Mouse (Mus musculus) lung, embryonic 14.5 days (tissue): ENCODE measurements around the gene Armh2. TPM values are rescaled to one million over a fixed set of nuclear protein-coding genes. Genes with fewer than 3 reads are reported as not detected.

Source experiments
- ATAC-seq: fragments of 200-750 bp; cut with Nextera tagmentation; 2 replicates; pipeline ENCODE4 v1.8.0; 2017; ENCODE audit warnings: mild to moderate bottlenecking, moderate TSS enrichment, moderate library complexity; ENCODE audit not compliant: insufficient read depth
- DNase-seq: peaks from one replicate; pipeline ENCODE4 v3.0.0-alpha.2; 2015
- H3K27ac ChIP-seq: fragments of 300-500 bp; sonication (generic); 2 replicates; pipeline ENCODE4 v1.5.1; 2014; ENCODE audit warnings: low read depth, mild to moderate bottlenecking, moderate library complexity
- H3K27me3 ChIP-seq: fragments of 300-500 bp; sonication (generic); 2 replicates; pipeline ENCODE4 v1.6.1; 2014; ENCODE audit warnings: low read length, control low read depth; ENCODE audit not compliant: insufficient read depth
- H3K36me3 ChIP-seq: fragments of 300-500 bp; sonication (generic); 2 replicates; pipeline ENCODE4 v1.6.1; 2014; ENCODE audit warnings: control low read depth; ENCODE audit not compliant: insufficient read depth
- H3K4me1 ChIP-seq: fragments of 300-500 bp; sonication (generic); 2 replicates; pipeline ENCODE4 v1.6.1; 2014; ENCODE audit warnings: antibody characterized with exemption, control low read depth; ENCODE audit not compliant: insufficient read depth
- H3K4me2 ChIP-seq: fragments of 300-500 bp; sonication (generic); 2 replicates; pipeline ENCODE4 v1.6.1; 2014; ENCODE audit warnings: mild to moderate bottlenecking
- H3K4me3 ChIP-seq: fragments of 300-500 bp; sonication (generic); 2 replicates; pipeline ENCODE4 v1.5.1; 2014; ENCODE audit warnings: low read depth, low read length
- H3K9ac ChIP-seq: fragments of 300-500 bp; sonication (generic); 2 replicates; pipeline ENCODE4 v1.6.1; 2014
- H3K9me3 ChIP-seq: fragments of 300-500 bp; sonication (generic); 2 replicates; pipeline ENCODE4 v1.6.1; 2016; ENCODE audit warnings: low read depth, low read length, control low read depth
- CTCF ChIP-seq: IDR thresholded peaks from 2 replicates; pipeline ENCODE4 v1.5.1; 2016; ENCODE audit warnings: antibody characterized with exemption, low read depth
- WGBS: fragments of 180-500 bp; shearing (Covaris S2); extraction: QIAGEN DNeasy Blood & Tissue Kit; methylation state at CpG from one replicate; pipeline ENCODE4 v1.1.7; 2014; 5-methylcytosine and 5-hydroxymethylcytosine counted together
- polyA plus RNA-seq: library from polyadenylated mRNA; unstranded; fragments of >200 nt; fragmentation: Nextera tagmentation; extraction: Ambion mirVana; gene quantifications from 2 replicates; pipeline ENCODE4 v1.2.1, GENCODE M21; 2014

The Armh2 gene
- polyA plus RNA-seq, 1 experiment from 2014 or later, result not detected

DNA sequence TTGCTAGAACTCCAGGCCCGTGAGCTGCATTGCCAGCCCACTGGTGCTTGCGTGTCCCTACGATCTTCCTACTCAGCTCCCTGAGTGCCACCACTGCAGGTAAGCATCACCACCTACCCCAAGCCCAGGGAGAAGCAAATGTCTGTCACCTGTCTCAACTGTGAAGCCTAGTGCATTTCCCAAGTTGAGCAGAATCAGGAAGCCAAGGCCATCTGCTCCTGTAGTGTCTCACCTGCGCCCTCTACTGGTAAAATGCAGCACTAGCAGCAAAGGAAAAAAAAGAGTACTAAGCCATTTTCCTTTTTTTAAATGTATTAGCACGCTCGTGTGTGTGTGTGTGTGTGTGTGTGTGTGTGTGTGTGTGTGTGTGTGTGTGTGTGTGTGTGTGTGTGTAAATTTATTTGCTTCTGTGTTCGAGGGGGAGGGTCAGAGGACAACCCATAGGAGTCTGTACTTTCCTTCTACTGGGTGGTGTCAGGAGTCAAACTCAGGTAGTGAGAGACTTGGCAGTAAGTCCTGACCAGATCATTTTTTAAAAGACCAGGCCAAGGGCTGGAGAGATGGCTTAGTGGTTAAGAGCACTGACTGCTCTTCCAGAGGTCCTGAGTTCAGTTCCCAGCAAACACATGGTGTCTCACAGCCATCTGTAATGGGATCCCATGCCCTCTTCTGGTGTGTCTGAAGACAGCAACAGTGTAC, 35.3 kb downstream of the Armh2 start:
- 45% methylated on average over 7 of the region's 7 CpGs for WGBS
- no peaks in the 10 kb centered on the region for H3K4me1 ChIP-seq
- no peak overlapping the region for H3K27ac ChIP-seq
- no peak overlapping the region for H3K9ac ChIP-seq
- no peaks in the 10 kb centered on the region for H3K36me3 ChIP-seq
- ATAC-seq, result no peak; the same call in 1 of the 2 replicates
- no peaks in the 10 kb centered on the region for H3K27me3 ChIP-seq
- DNase-seq, result peak; percentile 87
- TF ChIP-seq CTCF, result peak; percentile 89
- no peaks in the 10 kb centered on the region for H3K9me3 ChIP-seq
- H3K4me2 ChIP-seq, result no peak overlapping the region
- no peak overlapping the region for H3K4me3 ChIP-seq

- Histone ChIP-seq H3K36me3 (no peaks in the 10 kb centered on the region), H3K9me3 (no peaks in the 10 kb centered on the region), H3K27me3 (no peaks in the 10 kb centered on the region), H3K4me1 (no peaks in the 10 kb centered on the region), H3K9ac (no peak overlapping the region), H3K4me3 (no peak overlapping the region), H3K4me2 (no peak overlapping the region), H3K27ac (no peak overlapping the region)
- WGBS, result 68% methylated on average over 2 of the region's 2 CpGs
- no peak for DNase-seq
- ATAC-seq, result no peak
- no peak for TF ChIP-seq CTCF
Observed at GRCm38 (mm10) chr13:24778026-24778425, 37.0 kb downstream of the Armh2 start.

- Histone ChIP-seq H3K36me3 (no peaks in the 10 kb centered on the region), H3K27me3 (no peaks in the 10 kb centered on the region), H3K4me1 (no peaks in the 10 kb centered on the region), H3K4me2 (no peak overlapping the region), H3K9ac (no peak overlapping the region), H3K4me3 (no peak overlapping the region), H3K27ac (no peak overlapping the region), H3K9me3 (no peaks in the 10 kb centered on the region)
- no peak for TF ChIP-seq CTCF
- WGBS, result 76% methylated on average over 8 of the region's 8 CpGs
- DNase-seq (peak; percentile 38), ATAC-seq (no peak)
Observed at GRCm38 (mm10) chr13:24778706-24779380, 37.8 kb downstream of the Armh2 start.

DNA sequence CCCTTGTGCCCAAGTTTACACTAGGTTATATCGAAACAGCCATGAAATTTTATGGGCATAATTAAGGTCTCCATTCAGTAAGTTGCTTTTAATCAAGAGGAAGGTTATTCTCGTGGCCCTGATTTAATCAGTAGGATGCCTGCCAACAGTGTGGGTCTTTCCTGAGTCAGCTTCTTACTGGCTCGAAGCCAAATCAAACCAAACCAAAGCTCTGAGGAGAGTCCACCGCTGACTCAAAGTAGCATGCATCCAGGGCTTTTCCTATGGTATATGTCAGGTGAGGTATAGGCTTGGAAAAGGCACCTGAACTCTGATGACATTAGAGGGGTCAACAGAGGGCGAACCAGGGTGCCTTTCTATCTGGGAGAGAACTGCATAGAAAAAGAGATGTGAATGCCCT, 40.9 kb downstream of the Armh2 start:
- 58% methylated on average over 5 of the region's 5 CpGs for WGBS
- no peaks in the 10 kb centered on the region for H3K27me3 ChIP-seq

GRCm38 (mm10) chr13:24786014-24786490, 45.0 kb downstream of the Armh2 start:
- Histone ChIP-seq H3K9me3 (no peaks in the 10 kb centered on the region), H3K27me3 (no peaks in the 10 kb centered on the region), H3K4me2 (no peak overlapping the region), H3K27ac (no peak overlapping the region), H3K4me1 (no peaks in the 10 kb centered on the region), H3K36me3 (no peaks in the 10 kb centered on the region), H3K9ac (no peak overlapping the region), H3K4me3 (no peak overlapping the region)
- DNase-seq (no peak), ATAC-seq (no peak)
- TF ChIP-seq CTCF, result no peak
- WGBS, result 58% methylated on average over 11 of the region's 11 CpGs

More for the DNA sequence above, 40.9 kb downstream of the Armh2 start:
- Histone ChIP-seq H3K4me2 (no peak overlapping the region), H3K4me3 (no peak overlapping the region), H3K36me3 (no peaks in the 10 kb centered on the region), H3K27ac (no peak overlapping the region), H3K9me3 (no peaks in the 10 kb centered on the region), H3K4me1 (no peaks in the 10 kb centered on the region), H3K9ac (no peak overlapping the region)
- DNase-seq, result peak; percentile 59
- no peak for ATAC-seq
- no peak for TF ChIP-seq CTCF

- Histone ChIP-seq H3K4me3 (no peak overlapping the region), H3K4me2 (no peak overlapping the region), H3K4me1 (no peaks in the 10 kb centered on the region), H3K9ac (no peak overlapping the region), H3K9me3 (no peaks in the 10 kb centered on the region), H3K27me3 (no peaks in the 10 kb centered on the region), H3K36me3 (no peaks in the 10 kb centered on the region), H3K27ac (no peak overlapping the region)
- no peak for TF ChIP-seq CTCF
- no peak for ATAC-seq
- WGBS, result 86% methylated on average over 5 of the region's 5 CpGs
- DNase-seq, result no peak
Observed at GRCm38 (mm10) chr13:24787477-24787876, 46.4 kb downstream of the Armh2 start.

DNA sequence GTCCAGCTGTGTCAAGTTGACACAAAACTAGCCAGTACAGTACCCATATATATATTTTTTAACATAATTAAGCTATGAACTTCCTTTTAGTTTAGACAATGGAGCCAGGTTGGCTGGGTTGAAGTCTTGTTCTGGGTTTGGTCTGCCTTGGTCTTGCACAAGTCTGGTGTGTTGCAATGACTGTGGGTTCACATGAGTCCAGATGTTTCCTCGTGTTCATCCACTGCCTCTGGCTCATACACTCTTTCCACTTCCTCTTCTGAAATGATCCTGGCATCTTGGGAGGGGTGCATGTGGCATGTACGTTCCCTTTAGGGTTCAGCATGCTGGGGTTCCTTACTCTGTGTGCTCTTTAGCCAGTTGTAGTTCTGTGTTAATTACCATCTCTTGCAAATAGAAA, 50.3 kb downstream of the Armh2 start:
- Histone ChIP-seq H3K9ac (no peak overlapping the region), H3K9me3 (no peaks in the 10 kb centered on the region), H3K27ac (no peak overlapping the region), H3K4me2 (no peak overlapping the region), H3K4me1 (no peaks in the 10 kb centered on the region), H3K27me3 (no peaks in the 10 kb centered on the region), H3K4me3 (no peak overlapping the region), H3K36me3 (no peaks in the 10 kb centered on the region)
- DNase-seq, result no peak
- WGBS, result 59% methylated on average over 2 of the region's 2 CpGs
- ATAC-seq, result no peak
- TF ChIP-seq CTCF, result no peak
